Mouse (Mus musculus): ENCODE measurements around the gene Tubb4b.

DNA sequence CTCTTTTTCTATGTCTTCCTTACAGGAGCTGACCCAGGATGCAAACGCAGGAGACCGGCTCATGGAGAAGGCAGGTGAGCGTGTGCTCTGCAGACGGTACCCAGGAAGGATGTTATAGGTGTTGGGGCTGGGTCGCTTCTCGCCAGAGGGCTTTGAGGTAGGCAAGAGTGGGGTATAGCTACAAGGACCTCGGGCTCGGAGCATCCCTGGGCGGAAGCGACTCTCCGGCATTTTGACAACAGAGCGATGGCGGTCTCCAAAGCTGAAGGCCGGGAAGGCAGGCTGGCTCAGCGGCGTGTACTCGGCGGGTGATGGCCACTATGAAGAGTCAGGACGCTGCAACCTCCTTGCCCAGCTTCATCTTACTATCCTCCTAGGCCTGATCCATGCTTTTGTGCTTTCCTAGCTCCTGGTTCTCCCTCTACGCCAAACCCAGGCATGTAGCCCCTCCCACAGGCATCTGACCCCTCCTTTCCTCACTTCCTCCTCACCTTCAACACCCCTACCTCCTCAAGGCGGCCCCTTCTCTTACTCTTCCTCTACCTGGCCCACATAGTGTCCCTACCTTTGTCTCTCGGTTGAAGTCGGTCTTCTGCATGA, 11.1 kb downstream of the Tubb4b start:
- no peak for TF ChIP-seq HCFC1 (IDR thresholded peaks at IDR 0.05; ENCODE audit: low read depth, low read length)
- no peak for TF ChIP-seq USF1 (IDR thresholded peaks at IDR 0.05; ENCODE audit: low read depth, low read length)
- no peak for TF ChIP-seq MAX (IDR thresholded peaks at IDR 0.05; ENCODE audit: low read length)
- no peak for TF ChIP-seq CTCF (conservative IDR thresholded peaks at IDR 0.05 in 1 of 2, IDR thresholded peaks at IDR 0.05 in 1 of 2; ENCODE audit: low read depth in 2 of 2, low read length in 2 of 2)
- no peak for TF ChIP-seq POLR2A (IDR thresholded peaks at IDR 0.05; ENCODE audit: low read depth, low read length)
- no peak for TF ChIP-seq SIN3A (IDR thresholded peaks at IDR 0.05; ENCODE audit: low read length)

Data from CH12.LX (cell line).